In genomic region chr8:128329502-128329901, GRCm38 (mm10) we compare ENCODE assay signal across 34 mouse cellular contexts.
"Had no signal": no experiment of that assay in that cellular context is flagged by ENCODE, and none has a peak within 500 bp of the region (broad histone marks: within the 10 kb centered on the region; RNA-seq: fewer than 3 reads in every experiment).

No protein-coding gene starts in this region.

- H3K4me2 ChIP-seq: heart, embryonic 11.5 days; heart, embryonic 12.5 days; heart, embryonic 13.5 days; heart, embryonic 15.5 days; hindbrain, embryonic 12.5 days; hindbrain, embryonic 13.5 days; hindbrain, embryonic 14.5 days; hindbrain, embryonic 15.5 days; intestine, embryonic 15.5 days; kidney, embryonic 15.5 days had no signal

- DNase-seq: heart, postnatal 10 days; heart, postnatal 14 days; heart, postnatal 36 days; heart, postnatal 4 days; kidney, adult 11 months; kidney, adult 18-20 months; kidney, adult 8-10 months; kidney, adult 9 months; kidney, postnatal 10 days; kidney, postnatal 14 days; kidney, postnatal 25 days; kidney, postnatal 36 days; kidney, postnatal 4 days; layer of hippocampus, adult 9-11 months; layer of hippocampus, postnatal 36 days had no signal

- H3K27me3 ChIP-seq: heart, embryonic 12.5 days; heart, embryonic 13.5 days; heart, embryonic 15.5 days; hindbrain, embryonic 12.5 days; hindbrain, embryonic 13.5 days; hindbrain, embryonic 15.5 days; intestine, embryonic 15.5 days; kidney, embryonic 15.5 days had no signal

- ATAC-seq: hindbrain, embryonic 16.5 days; hindbrain, postnatal 0 days; inflammation-experienced regulatory T-cells, adult 6 months; intestine, embryonic 15.5 days; intestine, embryonic 16.5 days; intestine, postnatal 0 days had no signal

- H3K4me1 ChIP-seq: heart, embryonic 10.5 days; heart, embryonic 13.5 days; heart, embryonic 15.5 days; hindbrain, embryonic 10.5 days; hindbrain, embryonic 12.5 days; hindbrain, embryonic 13.5 days; hindbrain, embryonic 15.5 days had no signal

- H3K9ac ChIP-seq: heart, embryonic 12.5 days; heart, embryonic 13.5 days; heart, embryonic 15.5 days; hindbrain, embryonic 12.5 days; hindbrain, embryonic 13.5 days; hindbrain, embryonic 14.5 days; hindbrain, embryonic 15.5 days; intestine, embryonic 15.5 days; kidney, embryonic 15.5 days had no signal

- H3K27ac ChIP-seq: heart, embryonic 10.5 days; heart, embryonic 13.5 days; heart, embryonic 15.5 days; hindbrain, embryonic 10.5 days; hindbrain, embryonic 12.5 days; hindbrain, embryonic 13.5 days; hindbrain, embryonic 14.5 days; hindbrain, embryonic 15.5 days; hindbrain, postnatal 0 days; intestine, embryonic 15.5 days; kidney, embryonic 15.5 days; kidney, postnatal 0 days; layer of hippocampus, adult 2 months had no signal

- H3K4me3 ChIP-seq: heart, embryonic 10.5 days; heart, embryonic 12.5 days; heart, embryonic 13.5 days; heart, embryonic 15.5 days; hindbrain, embryonic 10.5 days; hindbrain, embryonic 12.5 days; hindbrain, embryonic 13.5 days; hindbrain, embryonic 15.5 days; intestine, embryonic 15.5 days; kidney, embryonic 15.5 days; layer of hippocampus, adult 2 months had no signal

- H3K9me3 ChIP-seq: heart, embryonic 10.5 days; heart, embryonic 12.5 days; heart, embryonic 13.5 days; heart, embryonic 15.5 days; hindbrain, embryonic 10.5 days; hindbrain, embryonic 12.5 days; hindbrain, embryonic 13.5 days; hindbrain, embryonic 15.5 days; intestine, embryonic 15.5 days; kidney, embryonic 15.5 days had no signal

- H3K36me3 ChIP-seq: heart, embryonic 10.5 days; heart, embryonic 12.5 days; heart, embryonic 13.5 days; heart, embryonic 15.5 days; hindbrain, embryonic 10.5 days; hindbrain, embryonic 12.5 days; hindbrain, embryonic 13.5 days; hindbrain, embryonic 15.5 days; intestine, embryonic 15.5 days; kidney, embryonic 15.5 days had no signal
